Mouse (Mus musculus) retina, adult 2 months (tissue): ENCODE results near the gene Zfp42.

Source experiments
- DNase-seq: peaks from one replicate; pipeline ENCODE4 v3.0.0-alpha.2; 2012; ENCODE audit warnings: low read depth, low spot score

Zfp42 gene

GRCm38 (mm10) chr8:43251653-43252052 lies 55.1 kb downstream of the Zfp42 start:
- no peak for DNase-seq

- DNase-seq, result no peak
Measured at GRCm38 (mm10) chr8:43248707-43249106, 58.1 kb downstream of the Zfp42 start.
